Mouse (Mus musculus) spleen, adult 2 months (tissue): ENCODE results near the gene Dusp1.

Experiments used
- CTCF ChIP-seq: fragments of 200-500 bp; IDR thresholded peaks from 2 replicates; pipeline ENCODE4 v1.5.1; 2011; ENCODE audit warnings: mild to moderate bottlenecking, inconsistent platforms; ENCODE audit not compliant: insufficient read depth, insufficient read length, insufficient replicate concordance; ENCODE audit errors: extremely low read depth
- POLR2A ChIP-seq: fragments of 200-500 bp; IDR thresholded peaks from 2 replicates; pipeline ENCODE4 v1.6.1; 2011; ENCODE audit warnings: low read depth, low read length, inconsistent platforms

DNA sequence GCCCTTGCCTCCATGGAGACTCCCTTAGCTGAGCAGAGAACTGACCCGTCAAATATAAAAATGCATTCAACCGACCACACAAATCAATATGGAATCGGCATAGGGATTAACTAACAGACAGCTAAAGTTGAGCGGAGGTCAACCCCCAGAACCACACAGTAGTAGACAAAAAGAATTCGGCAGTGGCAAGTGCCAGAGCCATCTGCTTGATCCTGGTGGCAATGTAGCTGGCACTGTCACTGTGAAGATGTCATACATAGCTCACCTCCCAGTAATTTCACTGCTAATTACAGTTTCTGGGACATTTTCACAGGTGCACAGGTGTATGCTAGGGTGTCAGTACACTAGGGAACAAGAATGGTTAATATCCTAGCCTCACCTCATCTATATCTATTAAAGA, 21.8 kb downstream of the Dusp1 start:
- TF ChIP-seq CTCF (no peak), POLR2A (no peak)
